In genomic region chr14:31062277-31062676, GRCm38 (mm10) we compare ENCODE assay signal across 9 mouse cellular contexts. TPM values are rescaled to one million over a fixed set of nuclear protein-coding genes. Genes with fewer than 3 reads are reported as not detected.
DNase-seq lines count a peak whose midpoint lies in the region.
"Had no signal": no experiment of that assay in that cellular context is flagged by ENCODE, and none has a peak within 500 bp of the region (broad histone marks: within the 10 kb centered on the region; RNA-seq: fewer than 3 reads in every experiment).

No protein-coding gene starts in this region.

- peak; percentile 10 for DNase-seq in adrenal gland, adult 2 months
- DNase-seq in adrenal gland, postnatal 4 days (ENCODE audit: low spot score in 2 of 2), result no peak
- DNase-seq in kidney, postnatal 10 days, result peak; percentile 23
- DNase-seq in kidney, adult 11 months, result no peak
- peak; percentile 29 for DNase-seq in adipocyte (ENCODE audit: low spot score)
- DNase-seq in lung, postnatal 25 days (ENCODE audit: low spot score), result peak; percentile 43
- DNase-seq in layer of hippocampus, adult 11-12 months (ENCODE audit: low spot score), result no peak
- no peak for DNase-seq in cerebellum, postnatal 36 days
- DNase-seq: cerebellum, adult 11-12 months had no signal

RNA-seq across cellular contexts. Expression of gene Gnl3, which starts 43.3 kb away (rescaled TPM):
- 100 to 1,000 TPM in 1 of 2 experiments, 10 to 100 TPM in 1; 54.3 to 140 TPM for total RNA-seq in adrenal gland, adult 2 months (2021)
- 5.8 and 8.3 TPM in 2 replicates for polyA plus RNA-seq in adrenal gland, adult 2 months (2012; rRNA removed)
- total RNA-seq in adrenal gland, postnatal 4 days (2021), result 10 to 100 TPM; 85.6 to 98.0 TPM

RNA-seq across cellular contexts. Expression of gene Pbrm1, which starts 43.3 kb away (rescaled TPM):
- 10 to 100 TPM; 45.7 to 48.9 TPM for total RNA-seq in adrenal gland, adult 2 months (2021)
- polyA plus RNA-seq in adrenal gland, adult 2 months (2012; rRNA removed), result 9.3 and 9.7 TPM in 2 replicates
- 10 to 100 TPM; 71.4 to 77.5 TPM for total RNA-seq in adrenal gland, postnatal 4 days (2021)

Comparison
In these comparisons a context has a peak if more than half of its experiments do, and no peak if none do; other contexts are left out.
1. DNase-seq: peak in adrenal gland, adult 2 months (single experiment), kidney, postnatal 10 days (single experiment), adipocyte (single experiment) and lung, postnatal 25 days (single experiment); none in adrenal gland, postnatal 4 days (0 of 2), kidney, adult 11 months (single experiment), layer of hippocampus, adult 11-12 months (single experiment) and cerebellum, postnatal 36 days (0 of 2).